Mouse (Mus musculus) inflammation-experienced regulatory T-cells, adult 16 weeks (primary cell): ENCODE results near the gene Nqo1. TPM values are rescaled to one million over a fixed set of nuclear protein-coding genes. Genes with fewer than 3 reads are reported as not detected.

ENCODE experiments used
- polyA plus RNA-seq: library from polyadenylated mRNA; unstranded; fragments of 100-300 nt; shearing (Covaris generic); gene quantifications from one replicate; pipeline ENCODE4 v1.2.1, GENCODE M21; 2017

The Nqo1 gene
- polyA plus RNA-seq: 1.6 TPM

DNA sequence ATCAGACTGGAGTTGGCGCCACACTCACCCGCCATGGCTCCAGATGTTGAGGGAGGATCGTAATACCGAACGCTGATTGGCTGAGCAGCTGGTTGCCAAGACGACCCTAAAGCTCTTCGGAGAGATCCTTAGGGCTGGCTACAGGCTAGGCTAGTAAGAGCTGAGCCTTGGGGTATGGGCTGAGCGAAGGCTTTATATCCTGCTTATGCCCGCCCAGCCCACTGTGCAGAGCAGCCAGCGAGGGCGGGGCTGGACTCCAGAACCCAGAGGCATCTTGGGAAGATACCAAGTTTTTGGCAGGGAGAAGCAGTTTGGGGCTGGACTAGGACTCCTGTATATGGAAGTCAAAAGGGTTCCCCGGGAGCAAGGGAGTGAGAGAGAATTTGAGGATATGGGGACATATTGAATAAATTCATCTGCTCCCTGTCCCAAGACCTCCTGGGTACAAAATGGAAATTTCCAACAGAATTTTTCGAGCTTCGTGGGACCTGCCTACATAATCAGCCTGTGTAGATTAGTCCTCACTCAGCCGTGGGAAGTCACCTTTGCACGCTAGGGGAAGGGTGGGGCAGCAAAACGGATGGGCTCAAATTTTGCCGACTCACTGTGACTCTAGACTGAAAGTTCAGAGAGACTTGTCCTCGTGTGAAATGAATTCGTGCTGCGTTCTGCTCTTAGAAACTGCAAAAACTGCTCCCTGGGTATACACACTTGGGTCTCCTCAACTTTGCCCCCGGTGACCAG, at the start of gene Nqo1:
Gene Nqo1, minus strand, starts transcription at position 169 of the 744 bp plus-strand sequence.

GRCm38 (mm10) chr8:107435962-107436831, 33.2 kb upstream of the Nqo1 start, which contains the start of gene Wwp2:
Gene Wwp2, plus strand, starts transcription at chr8:107436365.

GRCm38 (mm10) chr8:107424597-107425229, 21.7 kb upstream of the Nqo1 start, which contains the start of gene Nob1:
Gene Nob1, minus strand, starts transcription at chr8:107425051.

Other genes starting within 250 kb of the Nqo1 start
- gene Nfat5, start 109.7 kb downstream of the Nqo1 start, polyA plus RNA-seq: 18.1 TPM
- 75.4 TPM for gene Nob1, start 21.8 kb upstream of the Nqo1 start, polyA plus RNA-seq
- gene Wwp2, start 33.2 kb upstream of the Nqo1 start, polyA plus RNA-seq: 155 TPM
- 132 TPM for gene Psmd7, start 185.3 kb upstream of the Nqo1 start, polyA plus RNA-seq